Mouse (Mus musculus) liver, postnatal 0 days (tissue): ENCODE measurements around the gene Bmp5.

Experiments used
- CTCF ChIP-seq: sonication (generic); IDR thresholded peaks from 2 replicates; pipeline ENCODE4 v1.5.1; 2016; ENCODE audit warnings: antibody characterized with exemption, low read depth
- EP300 ChIP-seq: IDR thresholded peaks from 2 replicates; pipeline ENCODE4 v1.6.1; 2016; ENCODE audit warnings: antibody characterized with exemption, low read depth, mild to moderate bottlenecking

DNA sequence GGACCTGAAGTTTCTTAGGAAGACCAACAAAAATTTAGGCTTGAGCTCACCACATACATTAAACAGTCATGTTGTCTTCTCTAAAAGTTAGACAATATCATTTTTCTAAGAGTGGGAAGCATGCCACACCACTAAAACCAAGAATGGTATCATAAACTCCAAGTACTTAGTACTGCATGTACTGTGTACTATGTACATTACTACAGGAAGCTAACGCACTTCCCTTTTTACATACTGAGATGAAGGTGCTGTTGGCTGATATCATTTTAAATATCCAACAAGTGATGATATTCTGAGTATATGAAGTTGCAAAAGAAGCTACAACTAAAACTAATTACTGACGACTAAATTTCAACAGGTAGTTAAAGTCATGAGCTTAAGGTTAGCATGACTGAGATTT is 13.6 kb upstream of the Bmp5 start:
- no peak for TF ChIP-seq CTCF
- no peak for TF ChIP-seq EP300
